Mouse (Mus musculus) hematopoietic stem cell, adult 5-6 weeks (primary cell): ENCODE data around the gene 9530003J23Rik. TPM values are rescaled to one million over a fixed set of nuclear protein-coding genes. Genes with fewer than 3 reads are reported as not detected.
"Not testable (repeated sequence)": the region's sequence is repeated elsewhere in the genome, so short reads cannot be mapped to it uniquely, and the experiment has no call there.

ENCODE experiments used
- ATAC-seq, 2 experiments: fragments of 125-278 bp in 1 of 2; replicated peaks in 1 of 2; 2 replicates each; pipeline ENCODE4 v1.8.0; 2016 to 2017; ENCODE audit warnings: inconsistent platforms in 2 of 2, mild to moderate bottlenecking in 2 of 2, moderate number of reproducible peaks in 2 of 2, low read depth in 1 of 2, moderate TSS enrichment in 1 of 2; ENCODE audit not compliant: low FRiP score in 2 of 2, poor library complexity in 2 of 2, severe bottlenecking in 2 of 2, insufficient read depth in 1 of 2, low TSS enrichment in 1 of 2
- total RNA-seq: library from RNA; stranded (forward); fragments of 172-1452, 232-1000 nt; gene quantifications from 2 replicates; pipeline ENCODE4 v1.2.3, GENCODE M21; 2017

The 9530003J23Rik gene
- total RNA-seq: not detected in 2 replicates

DNA sequence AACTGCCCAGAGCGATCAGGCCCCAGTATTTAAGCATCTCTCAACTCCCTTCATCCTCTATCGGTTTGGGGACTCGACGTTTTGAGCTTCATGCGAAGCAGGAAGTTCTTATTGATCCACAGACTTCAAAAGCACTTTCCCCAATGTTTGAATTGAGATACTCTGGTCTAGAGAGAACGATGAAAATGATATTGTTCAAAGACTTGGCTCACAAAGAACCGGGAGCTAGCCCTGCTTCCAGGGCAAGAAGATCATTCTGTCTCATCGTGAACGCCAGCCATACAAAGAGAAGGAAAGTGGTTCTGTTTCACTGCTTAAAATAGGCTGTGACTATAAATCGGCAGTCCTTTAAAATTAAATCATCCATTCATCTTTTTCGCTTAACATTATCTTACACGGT lies at the start of gene 9530003J23Rik:
9530003J23Rik (minus strand) TSS at position 101 of the 400 bp plus-strand sequence.
- no peak for ATAC-seq

GRCm38 (mm10) chr10:117287226-117287850 lies 48.8 kb upstream of the 9530003J23Rik start:
- no peak for ATAC-seq

- no peak for ATAC-seq
Measured at GRCm38 (mm10) chr10:117286366-117286970, 48.0 kb upstream of the 9530003J23Rik start.

GRCm38 (mm10) chr10:117285584-117285983 lies 47.1 kb upstream of the 9530003J23Rik start:
- ATAC-seq: peak; percentile 78 to 90

DNA sequence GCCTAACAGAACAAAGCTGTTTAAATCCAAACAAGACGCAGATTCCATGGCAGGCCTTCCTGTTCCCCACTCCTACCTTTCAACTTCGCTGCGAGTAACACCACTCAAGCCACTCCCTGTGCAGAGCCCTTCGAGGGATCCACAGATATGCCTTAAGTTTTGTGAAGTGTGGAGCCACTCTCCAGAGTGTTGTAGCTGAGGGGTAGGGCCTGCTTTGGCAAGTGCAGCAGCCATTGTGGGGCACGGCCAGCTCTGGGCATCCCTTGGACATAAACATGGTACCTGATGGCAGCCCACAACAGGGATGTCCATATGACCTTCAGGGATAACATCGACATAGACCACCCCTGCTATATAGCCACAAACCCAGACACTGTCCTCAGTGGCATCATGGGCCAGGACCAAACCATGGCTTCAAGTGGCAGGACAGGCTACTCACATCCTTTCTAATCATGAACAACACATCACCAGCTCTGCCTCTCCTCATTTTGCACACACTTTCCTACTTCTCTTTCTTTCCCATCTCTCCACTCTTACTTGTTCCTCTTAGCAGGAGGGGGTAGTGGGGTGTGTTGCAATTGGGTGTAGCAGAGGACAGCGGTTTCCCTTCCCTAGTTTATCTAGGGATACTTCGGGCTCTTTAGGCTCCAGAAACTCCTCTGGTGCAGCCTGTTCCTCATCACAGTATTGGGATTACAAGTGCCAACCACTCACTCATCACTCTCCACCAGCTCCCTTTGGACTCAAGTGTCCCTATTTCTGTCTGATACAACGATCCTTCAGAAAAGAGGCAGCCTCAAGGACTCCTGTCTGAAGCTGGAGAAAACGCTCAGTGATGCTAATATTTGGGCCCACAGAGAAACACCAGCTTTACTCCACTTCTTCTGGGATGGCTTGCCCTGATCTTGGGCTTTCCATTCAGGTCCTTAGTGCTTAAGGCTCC lies 46.3 kb upstream of the 9530003J23Rik start:
- peak in 1 of 2 experiments; percentile 16; a peak in 1 of 4 replicates for ATAC-seq

- ATAC-seq: no peak
Measured at GRCm38 (mm10) chr10:117283871-117284577, 45.5 kb upstream of the 9530003J23Rik start.

DNA sequence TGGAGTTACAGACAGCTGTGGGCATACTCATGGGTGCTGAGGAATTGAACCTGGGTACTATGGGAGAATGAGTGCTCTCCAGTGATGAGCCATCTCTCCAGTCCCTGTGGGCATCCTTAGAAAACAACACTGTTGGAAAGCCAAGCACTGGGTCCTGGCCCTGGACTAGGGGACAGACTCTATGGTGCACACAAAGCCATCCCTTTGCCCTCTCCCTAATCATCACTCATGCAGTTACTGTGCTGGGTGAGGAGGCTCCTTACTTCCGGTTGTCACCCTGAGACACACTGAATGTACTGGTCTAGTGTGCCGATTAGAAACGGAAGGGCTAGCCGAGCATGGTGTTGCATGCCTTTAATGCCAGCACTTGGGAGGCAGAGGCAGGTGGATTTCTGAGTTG lies 44.7 kb upstream of the 9530003J23Rik start:
- ATAC-seq: not testable (repeated sequence)

DNA sequence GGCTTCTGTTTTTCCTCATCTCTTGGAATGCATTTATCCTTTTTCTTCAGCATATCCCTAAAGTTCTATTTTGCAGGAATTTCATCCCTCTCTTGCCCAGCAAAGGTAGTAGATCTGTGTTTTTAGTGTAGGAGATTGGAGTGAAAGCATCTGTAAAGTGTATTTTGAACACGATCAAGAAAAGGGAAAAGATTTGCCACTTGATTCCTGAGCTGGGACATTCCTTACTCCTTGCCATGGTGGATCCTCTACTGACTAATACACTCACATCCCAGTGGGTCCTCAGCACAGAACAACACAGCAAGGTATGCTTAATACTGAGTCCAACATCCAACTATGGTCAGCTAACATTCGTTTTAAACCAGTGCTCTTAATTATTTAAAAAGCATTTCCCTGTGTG lies 44.0 kb upstream of the 9530003J23Rik start:
- no peak for ATAC-seq

DNA sequence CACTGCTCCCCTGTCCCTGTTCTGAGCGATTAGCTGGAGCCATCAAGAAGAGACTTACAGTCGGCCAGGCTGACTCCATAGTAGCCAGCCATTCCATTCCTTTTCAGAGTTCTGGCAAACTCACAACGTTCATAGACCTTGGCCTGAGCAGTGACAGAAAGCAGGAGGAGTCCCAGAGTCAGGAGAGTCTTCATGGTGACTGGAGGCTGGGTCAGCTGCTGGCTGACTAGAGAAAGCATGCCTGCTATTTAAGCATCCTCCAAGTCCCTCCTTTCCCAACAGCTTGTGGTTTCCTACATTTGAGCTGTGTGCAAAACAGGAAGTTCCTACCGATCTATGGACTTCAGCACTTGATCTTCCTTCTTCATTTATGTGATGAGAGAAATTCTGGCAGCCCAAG lies 43.5 kb upstream of the 9530003J23Rik start, which contains the start of gene Lyz2:
Lyz2 (minus strand) TSS at position 273 of the 400 bp plus-strand sequence.
- peak; percentile 63 to 67 for ATAC-seq

GRCm38 (mm10) chr10:117281381-117281920 lies 42.9 kb upstream of the 9530003J23Rik start:
- no peak for ATAC-seq

DNA sequence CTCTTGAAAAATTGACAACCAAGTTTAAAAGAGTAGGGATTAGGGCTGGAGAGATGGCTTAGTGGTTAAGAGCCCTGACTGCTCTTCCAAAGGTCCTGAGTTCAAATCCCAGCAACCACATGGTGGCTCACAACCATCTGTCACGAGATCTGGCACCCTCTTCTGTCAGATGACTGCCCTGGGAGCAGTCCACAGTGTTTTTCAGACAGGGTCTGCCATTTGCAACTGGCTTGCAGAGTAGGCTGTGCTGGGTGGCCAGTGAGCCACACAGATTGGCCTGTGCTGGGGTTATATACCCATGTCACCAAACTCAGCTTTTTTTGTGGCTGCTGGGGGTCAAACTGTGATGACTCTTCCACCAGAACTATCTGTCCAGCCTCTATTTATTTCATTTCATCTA lies 41.5 kb upstream of the 9530003J23Rik start:
- no peak for ATAC-seq

GRCm38 (mm10) chr10:117278510-117278909 lies 40.0 kb upstream of the 9530003J23Rik start:
- ATAC-seq: not testable (repeated sequence)

DNA sequence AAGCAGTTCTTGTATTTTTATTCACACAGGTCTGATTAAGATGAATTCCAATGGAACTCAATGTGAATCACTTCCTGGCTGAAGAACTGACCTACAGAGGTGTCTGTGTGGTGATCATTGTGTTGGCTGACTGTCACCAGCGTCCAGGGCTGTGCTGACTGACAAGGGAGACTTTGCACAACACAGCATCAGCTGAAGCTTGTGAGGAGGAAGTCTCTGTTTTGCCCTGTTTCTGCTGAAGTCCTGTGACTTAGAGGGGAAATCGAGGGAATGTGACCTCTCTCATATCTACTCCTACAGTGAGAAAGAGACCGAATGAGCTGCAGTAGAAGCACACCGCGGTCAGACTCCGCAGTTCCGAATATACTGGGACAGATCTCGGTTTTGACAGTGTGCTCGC lies 39.3 kb upstream of the 9530003J23Rik start:
- not testable (repeated sequence) for ATAC-seq

DNA sequence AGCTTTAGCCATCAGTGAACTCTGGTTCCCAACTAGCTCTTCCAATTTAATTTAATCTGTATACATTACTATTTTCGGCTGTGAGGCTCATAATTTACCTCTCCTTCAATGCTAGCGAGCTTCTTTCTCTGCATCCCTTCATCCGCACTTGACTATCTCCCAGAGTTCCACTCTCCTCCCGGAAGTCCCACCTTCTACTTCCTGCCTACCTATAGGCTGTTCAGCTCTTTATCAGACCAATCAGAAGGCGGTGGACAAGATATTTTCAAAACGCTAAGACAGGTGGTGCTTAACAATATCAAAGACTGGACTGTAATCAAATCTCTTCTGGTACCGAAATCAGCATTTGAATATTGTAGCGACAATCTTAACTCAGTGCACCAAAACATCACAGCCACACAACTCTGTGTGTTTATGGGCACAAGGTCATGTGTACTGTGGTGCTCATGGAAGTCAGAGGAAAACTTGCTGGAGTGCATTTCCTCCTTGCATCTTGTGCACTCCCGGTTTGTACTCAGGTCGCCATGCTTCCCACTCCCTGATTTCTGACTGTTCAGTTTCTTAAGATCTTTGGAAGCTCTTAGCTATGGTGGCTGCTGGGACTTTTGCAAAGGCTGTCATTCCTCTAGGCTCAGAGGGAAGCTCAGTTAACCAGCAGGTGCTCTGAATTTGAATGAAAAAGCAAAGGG lies 37.3 kb upstream of the 9530003J23Rik start:
- ATAC-seq: no peak

DNA sequence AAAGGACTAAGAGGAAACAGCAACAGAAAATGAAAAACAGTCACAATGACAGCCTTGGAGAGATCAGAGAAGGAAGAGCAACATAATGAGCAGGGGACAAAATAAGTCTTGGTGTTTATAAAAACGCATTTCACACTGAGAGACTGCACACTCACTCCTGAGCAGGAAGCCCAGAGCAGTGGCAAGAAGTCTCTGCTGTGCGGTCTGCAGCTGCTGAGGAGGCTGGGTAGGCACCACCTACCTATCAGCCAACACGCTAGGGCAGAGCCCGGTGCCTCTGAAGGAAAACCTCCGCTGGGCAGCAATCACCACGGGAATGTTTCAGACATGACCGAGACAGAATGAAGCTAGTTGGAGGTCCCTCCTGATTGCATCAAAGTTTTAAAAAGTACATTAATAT lies 36.1 kb upstream of the 9530003J23Rik start:
- peak; percentile 89 to 95 for ATAC-seq

DNA sequence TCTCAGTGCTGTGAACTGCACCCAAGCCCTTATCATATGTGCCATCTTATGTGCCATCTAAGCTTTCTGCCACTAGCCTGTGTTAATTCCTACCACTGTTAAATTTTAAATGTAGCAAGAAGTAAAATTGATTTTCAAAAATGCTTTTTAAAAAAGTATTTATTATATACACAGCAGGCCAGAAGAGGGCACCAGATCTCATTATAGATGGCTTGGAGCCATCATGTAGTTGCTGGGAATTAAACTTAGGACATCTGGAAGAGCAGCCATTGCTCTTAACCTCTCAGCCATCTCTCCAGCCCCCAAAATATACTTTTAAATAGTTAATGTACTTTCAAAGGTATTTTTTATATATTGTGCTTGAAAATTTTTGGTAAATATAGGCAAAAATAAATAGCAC lies 33.5 kb upstream of the 9530003J23Rik start:
- ATAC-seq: no peak

DNA sequence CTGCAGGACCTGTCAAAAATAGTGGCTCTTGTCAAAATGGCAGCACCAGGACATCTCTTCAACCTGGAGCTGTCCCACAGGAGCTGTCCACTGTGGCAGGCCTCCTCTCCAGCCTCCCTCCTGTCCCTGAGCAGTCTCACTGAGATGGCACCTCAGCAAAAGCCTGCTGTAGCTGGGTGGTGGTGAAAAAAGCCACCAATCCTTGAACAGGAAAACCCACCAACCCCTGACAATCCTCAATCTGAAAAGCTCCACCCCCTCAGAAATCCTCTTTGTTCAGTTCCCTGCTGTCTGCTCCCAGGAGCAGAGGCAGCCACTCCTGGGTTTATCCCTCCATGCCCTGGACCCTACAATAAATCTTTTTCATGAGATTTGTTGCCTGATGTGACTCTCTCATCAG lies 21.4 kb upstream of the 9530003J23Rik start:
- no peak for ATAC-seq
